Mouse (Mus musculus): ENCODE measurements at regions not wholly inside any gene's neighbourhood (a gene's known extent, or its start where the extent isn't known, plus 50 kb on each side); places are given as distances from the start of the nearest gene placed in this dataset.

GRCm38 (mm10) chr13:111860931-111861330, 52.1 kb upstream of the Map3k1 start:
- TF ChIP-seq POLR2A (IDR thresholded peaks at IDR 0.05; ENCODE audit: insufficient read depth, low read depth, low read length) (no peak), CTCF (IDR thresholded peaks at IDR 0.05; ENCODE audit: insufficient read depth, low read depth, low read length) (no peak)
- WGBS = 78% methylated on average over 3 of the region's 3 CpGs
- peaks cover 4% of the 10 kb centered on the region for H3K4me1 ChIP-seq (ENCODE audit: control insufficient read depth, insufficient read depth, low read length)
- H3K27ac ChIP-seq (ENCODE audit: insufficient read depth, low read depth, low read length) = no peak overlapping the region
- H3K4me3 ChIP-seq (ENCODE audit: insufficient read depth, low read depth, low read length) = no peak overlapping the region

GRCm38 (mm10) chr13:111862316-111862715, 53.5 kb upstream of the Map3k1 start:
- H3K4me3 ChIP-seq (ENCODE audit: insufficient read depth, low read depth, low read length) = no peak overlapping the region
- WGBS = 89% methylated on average over 8 of the region's 8 CpGs
- TF ChIP-seq CTCF (IDR thresholded peaks at IDR 0.05; ENCODE audit: insufficient read depth, low read depth, low read length) (no peak), POLR2A (IDR thresholded peaks at IDR 0.05; ENCODE audit: insufficient read depth, low read depth, low read length) (no peak)
- no peak overlapping the region for H3K27ac ChIP-seq (ENCODE audit: insufficient read depth, low read depth, low read length)
- H3K4me1 ChIP-seq (ENCODE audit: control insufficient read depth, insufficient read depth, low read length) = no peaks in the 10 kb centered on the region

- Histone ChIP-seq H3K27ac (ENCODE audit: insufficient read depth, low read depth, low read length) (no peak overlapping the region), H3K4me3 (ENCODE audit: insufficient read depth, low read depth, low read length) (no peak overlapping the region), H3K4me1 (ENCODE audit: control insufficient read depth, insufficient read depth, low read length) (peaks cover 24% of the 10 kb centered on the region)
- TF ChIP-seq CTCF (IDR thresholded peaks at IDR 0.05; ENCODE audit: insufficient read depth, low read depth, low read length) (no peak), POLR2A (IDR thresholded peaks at IDR 0.05; ENCODE audit: insufficient read depth, low read depth, low read length) (no peak)
- WGBS = 95% methylated on average over 7 of the region's 7 CpGs
Measured at GRCm38 (mm10) chr13:111865956-111866355, 57.2 kb upstream of the Map3k1 start.

GRCm38 (mm10) chr13:111867261-111867660, 58.5 kb upstream of the Map3k1 start:
- H3K4me1 ChIP-seq (ENCODE audit: control insufficient read depth, insufficient read depth, low read length) = peaks cover 24% of the 10 kb centered on the region
- no peak overlapping the region for H3K4me3 ChIP-seq (ENCODE audit: insufficient read depth, low read depth, low read length)
- 48% methylated on average over 2 of the region's 2 CpGs for WGBS
- no peak for TF ChIP-seq POLR2A (IDR thresholded peaks at IDR 0.05; ENCODE audit: insufficient read depth, low read depth, low read length)
- H3K27ac ChIP-seq (ENCODE audit: insufficient read depth, low read depth, low read length) = no peak overlapping the region

GRCm38 (mm10) chr13:111867763-111868725, 59.3 kb upstream of the Map3k1 start:
- Histone ChIP-seq H3K27ac (ENCODE audit: insufficient read depth, low read depth, low read length) (peak overlapping the region; percentile 82), H3K4me3 (ENCODE audit: insufficient read depth, low read depth, low read length) (no peak overlapping the region), H3K4me1 (ENCODE audit: control insufficient read depth, insufficient read depth, low read length) (peaks cover 24% of the 10 kb centered on the region)
- TF ChIP-seq CTCF (IDR thresholded peaks at IDR 0.05; ENCODE audit: insufficient read depth, low read depth, low read length) = no peak
- TF ChIP-seq POLR2A (IDR thresholded peaks at IDR 0.05; ENCODE audit: insufficient read depth, low read depth, low read length) = no peak
- 53% methylated on average over 31 of the region's 31 CpGs for WGBS

- WGBS = 72% methylated on average over 3 of the region's 3 CpGs
- H3K27ac ChIP-seq (ENCODE audit: insufficient read depth, low read depth, low read length) = no peak overlapping the region
Measured at GRCm38 (mm10) chr13:111868947-111869346, 60.2 kb upstream of the Map3k1 start.

GRCm38 (mm10) chr13:111869771-111870437, 61.1 kb upstream of the Map3k1 start:
- no peak overlapping the region for H3K4me3 ChIP-seq (ENCODE audit: insufficient read depth, low read depth, low read length)
- 20% methylated on average over 17 of the region's 17 CpGs for WGBS
- TF ChIP-seq CTCF (IDR thresholded peaks at IDR 0.05; ENCODE audit: insufficient read depth, low read depth, low read length) (no peak), POLR2A (IDR thresholded peaks at IDR 0.05; ENCODE audit: insufficient read depth, low read depth, low read length) (no peak)
- peak overlapping the region; percentile 68 for H3K27ac ChIP-seq (ENCODE audit: insufficient read depth, low read depth, low read length)
- peaks cover 24% of the 10 kb centered on the region for H3K4me1 ChIP-seq (ENCODE audit: control insufficient read depth, insufficient read depth, low read length)

More at GRCm38 (mm10) chr13:111868947-111869346, 60.2 kb upstream of the Map3k1 start:
- H3K4me1 ChIP-seq (ENCODE audit: control insufficient read depth, insufficient read depth, low read length) = peaks cover 24% of the 10 kb centered on the region
- TF ChIP-seq CTCF (IDR thresholded peaks at IDR 0.05; ENCODE audit: insufficient read depth, low read depth, low read length) (no peak), POLR2A (IDR thresholded peaks at IDR 0.05; ENCODE audit: insufficient read depth, low read depth, low read length) (no peak)
- no peak overlapping the region for H3K4me3 ChIP-seq (ENCODE audit: insufficient read depth, low read depth, low read length)

GRCm38 (mm10) chr13:111870505-111870904, 61.7 kb upstream of the Map3k1 start:
- peak overlapping the region; percentile 68 for H3K27ac ChIP-seq (ENCODE audit: insufficient read depth, low read depth, low read length)
- 67% methylated on average over 4 of the region's 4 CpGs for WGBS
- H3K4me1 ChIP-seq (ENCODE audit: control insufficient read depth, insufficient read depth, low read length) = peaks cover 24% of the 10 kb centered on the region
- no peak overlapping the region for H3K4me3 ChIP-seq (ENCODE audit: insufficient read depth, low read depth, low read length)
- TF ChIP-seq POLR2A (IDR thresholded peaks at IDR 0.05; ENCODE audit: insufficient read depth, low read depth, low read length) = no peak

All from olfactory bulb, adult 2 months (tissue).